Mouse (Mus musculus) embryonic fibroblast, embryonic 13.5 days (primary cell): ENCODE data around the gene Ttc28.

Experiments
- CTCF ChIP-seq: IDR thresholded peaks from 2 replicates; pipeline ENCODE4 v1.5.1; 2011; ENCODE audit warnings: mild to moderate bottlenecking, control low read depth, low read length, moderate library complexity, borderline replicate concordance; ENCODE audit not compliant: insufficient read depth
- POLR2A ChIP-seq: IDR thresholded peaks from 2 replicates; pipeline ENCODE4 v1.6.1; 2011; ENCODE audit warnings: low read depth, mild to moderate bottlenecking, control low read depth, low read length, moderate library complexity

GRCm38 (mm10) chr5:111204221-111204620 is 324.6 kb downstream of the Ttc28 start:
- TF ChIP-seq CTCF (no peak), POLR2A (no peak)
